Mouse (Mus musculus) kidney, adult 18-20 months (tissue): ENCODE measurements around the gene Osbpl10.
A peak's percentile ranks its signal among the peaks of the same experiment; 100 is the strongest.
"Not testable (repeated sequence)": the region's sequence is repeated elsewhere in the genome, so short reads cannot be mapped to it uniquely, and the experiment has no call there.

Source experiments
- DNase-seq: peaks from one replicate; pipeline ENCODE4 v3.0.0; 2021

Osbpl10 gene

GRCm38 (mm10) chr9:114985741-114986140, 7.4 kb downstream of the Osbpl10 start:
- no peak for DNase-seq

- no peak for DNase-seq
Observed at GRCm38 (mm10) chr9:114986361-114986760, 8.0 kb downstream of the Osbpl10 start.

GRCm38 (mm10) chr9:114988029-114988428, 9.7 kb downstream of the Osbpl10 start:
- no peak for DNase-seq

GRCm38 (mm10) chr9:114988610-114989327, 10.4 kb downstream of the Osbpl10 start:
- no peak for DNase-seq

- peak; percentile 26 for DNase-seq
Observed at GRCm38 (mm10) chr9:114990421-114990820, 12.1 kb downstream of the Osbpl10 start.

GRCm38 (mm10) chr9:114992528-114992927, 14.2 kb downstream of the Osbpl10 start:
- no peak for DNase-seq

- DNase-seq, result no peak
Observed at GRCm38 (mm10) chr9:114995250-114995649, 16.9 kb downstream of the Osbpl10 start.

GRCm38 (mm10) chr9:114995716-114996115, 17.3 kb downstream of the Osbpl10 start:
- DNase-seq, result no peak

GRCm38 (mm10) chr9:114996489-114996888, 18.1 kb downstream of the Osbpl10 start:
- no peak for DNase-seq

GRCm38 (mm10) chr9:114999010-114999770, 20.8 kb downstream of the Osbpl10 start:
- DNase-seq, result peak; percentile 57

- peak; percentile 48 for DNase-seq
Observed at GRCm38 (mm10) chr9:114999771-115000146, 21.4 kb downstream of the Osbpl10 start.

GRCm38 (mm10) chr9:115005446-115005845, 27.1 kb downstream of the Osbpl10 start:
- DNase-seq, result peak; percentile 67

- DNase-seq, result peak; percentile 7
Observed at GRCm38 (mm10) chr9:115007776-115008175, 29.4 kb downstream of the Osbpl10 start.

- DNase-seq, result no peak
Observed at GRCm38 (mm10) chr9:115008194-115008593, 29.8 kb downstream of the Osbpl10 start.

- DNase-seq, result no peak
Observed at GRCm38 (mm10) chr9:115012367-115012766, 34.0 kb downstream of the Osbpl10 start.

- DNase-seq, result no peak
Observed at GRCm38 (mm10) chr9:115020141-115020540, 41.8 kb downstream of the Osbpl10 start.

- no peak for DNase-seq
Observed at GRCm38 (mm10) chr9:115021419-115021818, 43.0 kb downstream of the Osbpl10 start.

GRCm38 (mm10) chr9:115023137-115023536, 44.8 kb downstream of the Osbpl10 start:
- no peak for DNase-seq

GRCm38 (mm10) chr9:115023708-115024383, 45.5 kb downstream of the Osbpl10 start:
- no peak for DNase-seq

- DNase-seq, result no peak
Observed at GRCm38 (mm10) chr9:115029307-115029706, 50.9 kb downstream of the Osbpl10 start.

- no peak for DNase-seq
Observed at GRCm38 (mm10) chr9:115030581-115030980, 52.2 kb downstream of the Osbpl10 start.

- not testable (repeated sequence) for DNase-seq
Observed at GRCm38 (mm10) chr9:115031046-115031445, 52.7 kb downstream of the Osbpl10 start.

- DNase-seq, result no peak
Observed at GRCm38 (mm10) chr9:115032786-115033185, 54.4 kb downstream of the Osbpl10 start.

- no peak for DNase-seq
Observed at GRCm38 (mm10) chr9:115034271-115034670, 55.9 kb downstream of the Osbpl10 start.
